ENCODE assay signal across 8 mouse cellular contexts in the genomic region with DNA sequence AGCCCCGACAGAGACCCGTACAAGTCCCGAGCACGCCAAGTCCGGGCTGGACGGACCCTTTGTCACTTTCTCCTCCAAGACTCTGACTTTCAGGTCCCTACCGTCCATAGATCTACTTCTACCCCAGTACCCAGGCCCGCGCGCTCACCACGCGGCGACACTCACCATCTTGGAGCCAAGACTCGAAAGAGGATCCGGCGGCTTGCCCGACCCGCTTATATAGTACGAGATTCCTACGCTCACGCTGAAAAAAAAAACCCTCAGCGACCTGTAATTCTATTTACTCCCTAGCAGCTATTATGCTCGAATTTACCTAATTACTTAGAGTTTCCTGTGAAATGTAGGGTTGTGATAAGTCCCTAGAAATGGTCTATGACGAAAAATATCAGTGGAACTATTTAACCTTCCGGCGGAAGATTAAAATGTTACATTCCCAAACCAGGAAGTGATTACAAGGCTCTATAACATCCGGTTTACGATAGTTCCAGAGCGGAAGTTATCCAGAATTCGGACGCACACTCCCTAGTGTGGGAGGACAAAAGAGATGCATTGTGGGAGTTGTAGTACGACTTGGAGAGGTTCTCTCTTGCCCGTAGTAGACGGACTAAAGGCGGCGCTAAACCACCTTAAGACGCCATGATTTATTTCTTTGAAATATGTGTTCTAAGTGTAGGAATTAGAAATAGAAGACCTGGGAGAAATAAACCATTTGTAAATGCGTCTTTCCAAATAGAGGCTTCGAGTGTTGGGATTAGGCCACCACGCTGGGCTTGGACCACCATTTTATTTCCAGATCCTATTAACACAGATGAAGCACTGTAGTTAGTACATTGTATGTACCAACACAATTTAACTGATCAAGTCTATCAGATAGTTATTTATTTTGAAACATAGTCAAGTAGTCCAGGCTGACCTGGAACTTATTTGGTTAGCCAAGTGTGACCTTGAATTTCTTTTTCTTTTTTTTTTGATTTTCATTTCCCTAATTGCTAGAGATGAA. TPM values are rescaled to one million over a fixed set of nuclear protein-coding genes. Genes with fewer than 3 reads are reported as not detected.
A peak's percentile ranks its signal among the peaks of the same experiment; 100 is the strongest.
DNase-seq lines count a peak whose midpoint lies in the region; ATAC-seq lines count a peak whose summit lies in the region.

Rps26 (minus strand) TSS at position 437 of the 1,000 bp plus-strand sequence.

- peaks cover 7% of the 10 kb centered on the region for H3K4me1 ChIP-seq in hindbrain, embryonic 16.5 days (ENCODE audit: control insufficient read depth, insufficient read depth, low read depth, low read length)

- peak; percentile 97 for ATAC-seq in hindbrain, embryonic 16.5 days

- H3K79me2 ChIP-seq in macrophage (ENCODE audit: inconsistent target) = peaks cover 16% of the 10 kb centered on the region

- peak within 1 kb of the TSS; percentile 85 for H3K4me2 ChIP-seq in hindbrain, embryonic 16.5 days (ENCODE audit: low read length)

- WGBS in hindbrain, embryonic 16.5 days = under 1% methylated on average over 40 of the region's 40 CpGs
- 4% methylated on average over 40 of the region's 40 CpGs for WGBS in macrophage (ENCODE audit: missing documents)

- H3K9me3 ChIP-seq in hindbrain, embryonic 16.5 days (ENCODE audit: control insufficient read depth, low read length) = no peaks in the 10 kb centered on the region

- peak within 1 kb of the TSS; percentile 79 for H3K27ac ChIP-seq in hindbrain, embryonic 16.5 days (ENCODE audit: low read depth, low read length)
- peak within 1 kb of the TSS; percentile 87 for H3K27ac ChIP-seq in macrophage

- peaks cover 13% of the 10 kb centered on the region for H3K36me3 ChIP-seq in hindbrain, embryonic 16.5 days (ENCODE audit: control insufficient read depth, insufficient read depth, low read length)
- H3K36me3 ChIP-seq in macrophage (ENCODE audit: inconsistent target) = peaks cover 9% of the 10 kb centered on the region; the same call in 1 of the 2 replicates

- H3K9ac ChIP-seq in hindbrain, embryonic 16.5 days (ENCODE audit: low read depth, low read length) = peak within 1 kb of the TSS; percentile 91

- DNase-seq in WW6 (ENCODE audit: low read depth, low spot score) = peak; percentile 91
- peak; percentile 49 to 86 for DNase-seq in cerebellum, postnatal 4 days (ENCODE audit: low spot score in 2 of 2)
- peak; percentile 97 for DNase-seq in gastrocnemius, adult 18-20 months (ENCODE audit: low spot score)
- DNase-seq in left cerebral cortex, adult 18-20 months (ENCODE audit: low spot score in 2 of 2) = peak; percentile 83 to 90
- peak; percentile 95 for DNase-seq in right cerebral cortex, adult 18-20 months
- peak; percentile 33 for DNase-seq in urinary bladder, postnatal 10 days (ENCODE audit: low spot score)

- H3K27me3 ChIP-seq in hindbrain, embryonic 16.5 days (replicated peaks; ENCODE audit: control insufficient read depth, insufficient read depth, low read length) = no peaks in the 10 kb centered on the region

- H3K4me3 ChIP-seq in hindbrain, embryonic 16.5 days (ENCODE audit: low read length) = peak within 1 kb of the TSS; percentile 89
- H3K4me3 ChIP-seq in macrophage (ENCODE audit: inconsistent target) = peak within 1 kb of the TSS; percentile 84

RNA-seq across cellular contexts. Expression of gene Rps26, which starts in this region (rescaled TPM):
- 100 to 1,000 TPM; 345 to 363 TPM for total RNA-seq in gastrocnemius, adult 18-20 months (2021)
- 296 and 313 TPM in 2 replicates for polyA plus RNA-seq in hindbrain, embryonic 16.5 days (2015; fragmentation: Nextera tagmentation; extraction: Ambion mirVana)
- total RNA-seq in left cerebral cortex, adult 18-20 months (2021) = 100 to 1,000 TPM; 232 to 257 TPM
- 100 to 1,000 TPM in 1 of 26 experiments, 10 to 100 TPM in 24, 1 to 10 TPM in 1; 8.1 to 159 (median 21.8) TPM for total RNA-seq in macrophage (2018; cell fraction: chromatin; rRNA removed)
- total RNA-seq in macrophage (2018; cell fraction: cytosol; rRNA removed) = 100 to 1,000 TPM; 378 to 898 (median 580) TPM
- total RNA-seq in macrophage (2018; cell fraction: nucleus; rRNA removed) = 10 to 100 TPM; 22.5 to 89.6 (median 51.2) TPM
- 865 to 1,089 TPM (median 951 TPM) in 3 replicates for polyA plus RNA-seq in macrophage (2018)

Comparison
In these comparisons a context has a peak if more than half of its experiments do, and no peak if none do; other contexts are left out.
1. Peak in every context shown above with its lines: DNase-seq, ATAC-seq, H3K4me3 ChIP-seq and H3K27ac ChIP-seq.
2. DNase-seq: peak in every context shown above with its lines; median percentile 97 in gastrocnemius, adult 18-20 months; 95 in right cerebral cortex, adult 18-20 months; 91 in WW6; 86 in left cerebral cortex, adult 18-20 months; 68 in cerebellum, postnatal 4 days; 33 in urinary bladder, postnatal 10 days.